Mouse (Mus musculus) hematopoietic stem cell, adult 5-6 weeks (primary cell): ENCODE results near the gene Pip5k1c. TPM values are rescaled to one million over a fixed set of nuclear protein-coding genes. Genes with fewer than 3 reads are reported as not detected.
A peak's percentile ranks its signal among the peaks of the same experiment; 100 is the strongest.

Source experiments
- ATAC-seq, 2 experiments: fragments of 125-278 bp in 1 of 2; replicated peaks in 1 of 2; 2 replicates each; pipeline ENCODE4 v1.8.0; 2016 to 2017; ENCODE audit warnings: inconsistent platforms in 2 of 2, mild to moderate bottlenecking in 2 of 2, moderate number of reproducible peaks in 2 of 2, low read depth in 1 of 2, moderate TSS enrichment in 1 of 2; ENCODE audit not compliant: low FRiP score in 2 of 2, poor library complexity in 2 of 2, severe bottlenecking in 2 of 2, insufficient read depth in 1 of 2, low TSS enrichment in 1 of 2
- total RNA-seq: library from RNA; stranded (forward); fragments of 172-1452, 232-1000 nt; gene quantifications from 2 replicates; pipeline ENCODE4 v1.2.3, GENCODE M21; 2017

The Pip5k1c gene
- total RNA-seq, 1 experiment from 2014 or later: 67.1 TPM

DNA sequence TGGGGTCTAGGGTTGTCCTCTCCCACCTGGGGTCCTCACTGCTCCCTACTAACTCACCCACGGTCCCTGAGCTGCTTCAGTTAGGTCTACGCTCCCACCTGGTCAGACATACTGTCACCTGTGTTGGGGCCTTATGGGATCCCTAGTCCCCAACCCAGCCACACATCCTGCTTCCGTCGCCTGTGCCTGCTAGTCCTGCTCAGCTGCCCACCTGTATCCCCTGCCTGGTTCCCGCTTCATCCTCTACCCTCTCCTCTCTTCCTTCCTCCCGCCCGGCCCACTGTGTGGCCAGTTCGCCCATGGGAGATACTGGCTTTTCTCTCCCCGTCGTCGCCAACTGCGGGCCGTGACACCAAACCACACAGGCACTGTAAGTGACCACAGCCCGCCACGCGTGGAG is 22.8 kb downstream of the Pip5k1c start:
- no peak for ATAC-seq

DNA sequence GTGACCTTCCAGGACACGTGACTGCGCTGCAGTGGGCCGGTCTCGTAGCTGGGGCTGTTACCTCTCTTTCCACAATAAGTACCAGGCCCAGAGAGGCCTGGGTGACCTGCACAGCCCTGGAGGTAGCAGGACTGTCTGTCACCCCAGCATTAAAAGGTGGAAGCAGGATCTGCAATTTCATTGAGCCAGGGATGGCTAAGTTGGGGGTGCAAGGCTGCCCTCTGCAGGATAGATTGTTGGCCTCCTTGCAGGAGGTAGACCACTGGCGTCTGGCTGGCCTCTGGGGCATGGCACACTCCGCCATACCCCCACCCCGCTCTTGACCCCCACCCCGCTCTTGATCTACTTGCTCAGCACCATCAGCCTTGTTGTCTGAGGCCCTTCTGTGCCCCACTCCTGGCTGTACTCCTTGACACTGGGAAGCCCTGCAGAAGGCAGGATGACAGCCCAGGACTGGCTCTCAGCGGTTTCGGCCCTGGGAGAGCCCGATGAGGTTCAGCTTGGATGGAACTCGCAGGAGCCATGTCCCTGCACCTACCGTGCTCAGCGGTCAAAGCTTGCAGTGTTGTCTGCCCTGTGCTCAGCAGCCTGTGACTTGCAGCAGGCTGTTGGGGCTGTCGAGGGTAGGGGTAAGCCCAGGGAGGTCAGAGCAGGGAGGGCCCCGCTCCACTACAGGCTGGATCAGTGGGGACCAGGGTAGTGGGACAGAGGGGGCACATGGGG is 23.7 kb downstream of the Pip5k1c start:
- ATAC-seq: no peak

DNA sequence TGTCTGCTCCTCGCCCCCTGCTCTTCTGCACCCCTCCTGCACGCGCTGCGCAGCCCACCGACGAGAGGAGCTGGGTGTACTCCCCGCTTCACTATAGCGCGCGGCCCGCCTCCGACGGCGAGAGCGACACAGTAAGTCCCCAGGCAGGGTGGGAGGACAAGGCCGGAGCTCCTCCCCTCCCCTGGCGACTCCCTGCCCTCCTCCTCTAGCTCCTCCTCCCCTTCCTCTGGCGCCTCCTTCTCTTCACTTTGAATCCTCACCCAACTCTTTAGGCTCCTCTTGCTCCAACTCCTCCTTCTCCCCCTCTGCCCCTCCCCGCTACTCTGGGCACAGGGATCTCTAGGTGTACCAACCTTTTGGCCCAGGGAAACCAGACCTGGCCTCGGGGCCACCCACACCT is 24.5 kb downstream of the Pip5k1c start:
- ATAC-seq: 0 out of 4 replicates have a peak, but pooled peaks of 1 of the 2 experiments have one; percentile 6

DNA sequence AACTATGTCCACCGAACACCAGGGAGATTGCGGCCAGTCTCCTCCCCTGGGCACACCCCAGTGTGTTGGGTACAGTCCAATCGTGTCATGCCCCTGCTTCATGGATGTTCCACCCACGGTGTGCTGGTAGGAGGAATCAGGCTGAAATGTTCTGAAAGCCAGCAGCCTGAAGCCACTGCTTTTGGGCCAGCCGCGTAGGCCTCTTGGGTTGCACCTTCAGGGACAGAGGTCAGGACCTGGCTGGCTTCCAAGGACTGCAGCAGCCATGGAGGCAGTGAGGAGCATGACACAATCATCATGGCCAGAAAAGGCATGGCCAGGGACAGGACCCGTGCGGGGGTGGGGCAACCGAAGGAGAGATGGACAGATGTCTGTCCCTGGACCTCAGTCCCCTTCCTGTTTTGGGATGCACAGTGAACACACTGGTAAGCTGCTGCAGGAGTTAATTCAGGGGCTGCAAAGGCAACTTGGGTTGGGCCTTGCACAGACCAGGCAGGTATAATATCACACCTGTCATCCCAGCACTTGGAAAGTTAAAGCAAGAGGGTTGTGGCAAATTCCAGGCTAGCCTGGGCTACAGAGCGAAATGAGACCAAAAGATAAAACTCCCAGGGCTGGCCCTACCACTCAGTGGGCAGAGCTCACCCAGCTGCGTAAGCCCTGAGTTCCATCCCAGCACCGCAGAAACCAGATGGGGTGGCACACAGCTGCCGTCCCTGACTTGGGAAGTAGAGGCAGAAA is 26.0 kb downstream of the Pip5k1c start:
- ATAC-seq: no peak

DNA sequence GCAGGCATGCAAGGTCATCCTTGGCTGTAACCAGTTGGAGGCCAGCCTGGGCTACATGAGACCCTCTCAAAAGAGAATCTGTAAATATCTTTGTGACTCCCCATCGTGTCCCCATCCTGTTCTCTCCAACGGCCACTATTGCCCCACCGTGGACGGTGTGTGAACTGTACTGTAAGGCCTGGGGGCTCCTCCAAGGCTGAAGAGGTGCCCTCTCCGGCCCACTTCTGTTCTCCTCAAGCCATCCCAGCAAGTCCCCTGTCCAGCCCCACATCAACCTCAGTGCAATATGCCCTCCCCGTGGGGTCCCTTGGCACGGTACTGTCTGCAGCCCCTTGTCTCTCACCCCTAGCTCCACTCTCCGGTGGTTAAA is 26.6 kb downstream of the Pip5k1c start:
- ATAC-seq: no peak

DNA sequence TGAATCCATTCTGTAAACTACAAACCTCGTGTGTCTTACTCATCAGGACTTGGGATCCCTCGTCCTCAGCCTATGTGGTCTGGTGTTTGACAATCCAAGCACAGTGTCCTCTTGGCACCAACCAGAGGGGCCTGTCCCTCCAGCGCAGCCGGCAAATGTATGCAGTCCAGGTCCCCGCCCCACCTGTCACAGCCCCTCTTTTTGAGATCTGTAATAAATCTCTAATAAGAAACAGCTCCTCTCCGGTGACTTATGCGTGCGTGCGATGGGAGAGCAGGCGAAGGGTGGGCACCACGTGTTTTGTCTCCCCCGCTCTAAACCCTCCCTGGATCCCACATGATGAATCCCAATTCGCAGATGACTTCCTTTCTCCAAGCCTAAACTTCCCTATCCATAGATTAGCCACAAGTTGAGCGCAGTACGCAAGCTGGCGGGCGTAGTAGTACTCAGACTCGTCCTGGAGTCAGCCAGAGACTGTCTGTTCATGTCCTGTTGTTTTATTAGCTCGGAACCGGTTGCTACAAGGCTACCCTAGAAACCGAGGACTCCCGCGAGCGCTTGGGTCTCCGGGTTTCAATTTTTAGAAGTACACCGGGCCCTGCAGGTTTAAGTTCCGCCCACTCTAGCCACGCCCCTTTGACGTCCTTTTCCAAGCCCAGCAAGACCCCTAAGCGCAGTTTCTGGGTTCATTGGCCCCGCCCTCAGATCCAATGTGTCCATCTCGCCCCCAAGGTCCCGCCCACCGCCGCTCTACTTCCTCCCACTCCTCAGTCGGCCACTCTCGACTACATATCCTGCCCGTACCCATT is 27.2 kb downstream of the Pip5k1c start:
- ATAC-seq: peak; percentile 67 to 75

DNA sequence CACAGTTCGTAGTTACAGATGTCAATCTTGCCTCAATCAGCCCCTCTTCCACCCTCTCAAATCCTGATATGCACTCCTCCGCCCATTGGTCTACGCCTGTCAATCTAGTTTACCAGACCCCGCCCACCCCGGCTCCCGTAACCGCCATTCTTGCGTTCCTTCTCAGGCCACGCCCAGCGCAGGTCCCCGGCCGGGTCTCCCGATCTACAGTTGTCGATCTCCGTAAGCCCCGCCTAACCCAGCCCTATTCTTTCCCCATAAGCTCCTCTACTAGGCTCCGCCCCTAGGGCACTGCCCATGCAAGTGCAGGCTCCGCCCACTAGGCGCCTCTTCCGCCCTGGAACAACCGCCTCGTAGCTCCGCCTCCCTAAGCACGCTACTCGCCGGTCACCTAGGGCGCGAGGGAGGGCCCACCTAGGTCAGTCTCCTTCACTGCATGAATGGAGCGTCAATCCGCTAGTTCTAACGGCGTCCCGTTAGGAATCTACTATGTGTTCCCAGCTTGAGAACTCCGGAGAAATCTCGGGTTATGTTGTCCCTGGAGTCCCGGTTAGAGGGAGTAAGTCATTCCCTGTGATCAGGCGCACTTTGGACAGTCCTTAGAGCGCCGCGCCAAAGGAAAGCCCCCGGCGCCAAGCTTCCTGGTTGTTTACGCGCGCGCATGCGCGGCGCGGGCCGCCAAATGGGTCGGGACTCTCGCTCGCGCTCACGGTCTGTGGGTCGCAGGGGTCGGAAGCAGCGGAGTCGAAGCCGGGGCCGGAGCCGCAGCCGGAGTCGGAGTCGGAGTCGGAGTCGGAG is 28.0 kb downstream of the Pip5k1c start, which contains the start of gene Cactin:
TSS of gene Cactin (plus strand) at position 554 of the 798 bp plus-strand sequence.
- peak; percentile 79 to 86 for ATAC-seq

DNA sequence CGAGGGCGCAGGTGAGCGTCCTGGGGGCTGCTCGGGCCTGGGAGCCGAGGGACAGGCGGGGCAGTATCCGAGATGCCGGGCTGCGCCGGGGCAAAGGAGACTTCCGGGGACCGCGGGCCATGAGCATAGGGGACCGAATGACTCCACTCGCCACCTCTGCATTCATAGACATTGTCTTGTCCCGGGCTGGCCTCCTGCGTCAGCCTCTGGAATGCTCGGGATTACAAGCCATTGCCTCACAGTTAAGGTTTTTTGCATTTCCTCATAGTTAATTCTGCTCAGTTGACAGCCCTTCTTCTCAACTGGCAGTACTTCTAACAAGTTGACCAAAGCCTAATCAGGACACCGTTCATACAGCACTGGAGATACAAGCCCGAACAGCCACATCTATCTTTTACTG is 28.7 kb downstream of the Pip5k1c start:
- no peak for ATAC-seq

DNA sequence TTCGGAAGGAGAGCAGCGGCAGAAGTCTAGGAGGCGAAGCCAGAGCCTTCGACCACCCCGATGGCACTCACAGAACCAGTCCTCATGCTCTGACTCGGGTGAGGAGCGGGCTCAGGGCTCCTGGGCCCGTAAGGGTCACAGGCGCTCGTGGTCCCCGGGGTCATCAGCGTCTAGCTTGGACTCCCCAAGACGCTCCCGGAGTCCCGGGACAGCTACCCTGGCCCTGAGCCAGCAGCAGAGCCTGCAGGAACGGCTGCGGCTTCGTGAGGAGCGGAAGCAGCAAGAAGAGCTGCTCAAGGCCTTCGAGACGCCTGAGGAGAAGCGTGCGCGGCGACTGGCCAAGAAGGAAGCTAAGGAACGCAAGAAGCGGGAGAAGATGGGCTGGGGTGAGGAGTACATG is 29.7 kb downstream of the Pip5k1c start:
- no peak for ATAC-seq

DNA sequence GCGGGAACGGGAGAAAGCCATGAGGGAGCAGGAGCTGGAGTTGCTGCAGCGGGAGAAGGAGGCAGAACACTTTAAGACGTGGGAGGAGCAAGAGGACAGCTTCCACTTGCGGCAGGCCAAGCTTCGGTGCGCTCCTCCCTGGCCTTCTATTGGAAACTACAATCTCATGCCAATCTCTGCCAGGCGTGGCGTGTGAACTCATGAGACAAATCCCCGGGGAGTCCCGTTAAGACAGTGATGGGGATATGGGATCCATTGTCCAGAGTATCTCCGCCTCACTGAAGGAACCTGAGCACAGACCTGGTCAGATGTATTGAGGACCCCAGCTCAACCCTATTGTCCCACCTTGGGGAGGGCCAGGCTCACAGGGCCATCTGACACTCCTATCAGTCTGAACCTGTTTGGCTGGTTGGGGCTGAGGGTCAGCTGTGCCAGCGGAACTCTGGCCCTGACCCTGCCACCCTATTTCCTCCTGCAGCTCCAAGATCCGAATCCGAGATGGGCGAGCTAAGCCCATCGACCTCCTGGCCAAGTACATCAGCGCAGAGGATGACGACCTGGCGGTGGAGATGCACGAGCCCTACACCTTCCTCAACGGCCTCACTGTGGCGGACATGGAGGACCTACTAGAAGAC is 30.5 kb downstream of the Pip5k1c start:
- ATAC-seq: no peak

DNA sequence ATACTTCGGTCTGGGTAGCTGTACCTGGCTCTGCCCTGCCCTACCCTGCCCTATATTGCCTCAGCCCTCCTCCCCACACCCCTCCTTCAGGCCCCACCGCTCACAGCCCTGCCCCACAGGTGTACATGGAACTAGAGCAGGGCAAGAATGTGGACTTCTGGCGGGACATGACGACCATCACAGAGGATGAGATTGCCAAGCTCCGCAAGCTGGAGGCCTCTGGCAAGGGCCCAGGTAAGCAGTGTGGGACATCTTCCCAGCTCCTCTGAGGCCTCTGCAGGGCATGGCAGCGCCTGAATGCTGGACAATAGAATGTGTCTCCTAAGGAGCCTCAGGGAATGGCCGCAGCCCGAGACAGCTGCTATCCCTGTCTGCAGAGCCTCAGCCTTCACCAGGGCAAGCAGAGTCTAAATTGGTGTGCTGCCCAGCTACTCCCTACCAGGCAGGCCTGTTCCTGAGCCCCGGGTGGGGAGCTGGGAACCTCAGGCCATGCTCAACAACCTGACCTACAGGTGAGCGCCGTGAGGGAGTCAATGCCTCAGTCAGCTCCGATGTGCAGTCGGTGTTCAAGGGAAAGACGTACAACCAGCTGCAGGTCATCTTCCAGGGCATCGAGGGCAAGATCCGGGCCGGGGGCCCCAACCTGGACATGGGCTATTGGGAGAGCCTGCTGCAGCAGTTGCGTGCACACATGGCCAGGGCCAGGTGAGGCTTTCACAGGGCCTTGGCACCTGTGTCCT is 31.2 kb downstream of the Pip5k1c start:
- ATAC-seq: no peak

DNA sequence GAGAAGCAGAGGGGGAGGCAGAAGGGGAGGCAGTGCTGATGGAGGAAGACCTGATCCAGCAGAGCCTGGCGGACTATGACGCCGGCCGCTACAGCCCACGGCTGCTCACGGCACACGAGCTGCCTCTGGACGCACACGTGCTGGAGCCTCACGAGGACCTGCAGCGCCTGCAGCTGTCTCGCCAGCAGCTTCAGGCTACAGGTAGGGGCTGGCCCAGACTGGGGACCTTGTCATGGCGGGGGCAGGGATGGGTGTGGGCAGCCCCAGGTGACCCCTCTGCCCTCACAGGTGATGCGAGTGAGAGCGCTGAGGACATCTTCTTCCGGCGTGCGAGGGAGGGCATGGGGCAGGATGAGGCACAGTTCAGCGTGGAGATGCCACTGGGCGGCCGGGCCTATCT is 32.4 kb downstream of the Pip5k1c start:
- no peak for ATAC-seq

DNA sequence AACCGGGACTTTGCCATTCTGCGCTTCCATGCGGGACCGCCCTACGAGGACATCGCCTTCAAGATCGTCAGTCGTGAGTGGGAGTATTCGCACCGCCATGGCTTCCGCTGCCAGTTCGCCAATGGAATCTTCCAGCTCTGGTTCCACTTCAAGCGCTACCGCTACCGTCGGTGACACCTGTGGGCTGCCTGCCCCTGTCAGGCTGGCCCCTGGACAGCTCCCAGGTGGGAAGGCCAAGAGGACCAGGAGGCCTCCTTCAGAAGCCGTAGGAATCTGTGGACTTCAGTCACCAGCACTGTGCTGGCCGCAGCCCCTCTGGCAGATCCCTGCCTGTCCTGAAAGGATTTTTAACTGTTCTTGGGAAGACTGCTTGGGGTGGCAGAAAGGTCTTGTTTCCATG is 33.0 kb downstream of the Pip5k1c start:
- no peak for ATAC-seq

DNA sequence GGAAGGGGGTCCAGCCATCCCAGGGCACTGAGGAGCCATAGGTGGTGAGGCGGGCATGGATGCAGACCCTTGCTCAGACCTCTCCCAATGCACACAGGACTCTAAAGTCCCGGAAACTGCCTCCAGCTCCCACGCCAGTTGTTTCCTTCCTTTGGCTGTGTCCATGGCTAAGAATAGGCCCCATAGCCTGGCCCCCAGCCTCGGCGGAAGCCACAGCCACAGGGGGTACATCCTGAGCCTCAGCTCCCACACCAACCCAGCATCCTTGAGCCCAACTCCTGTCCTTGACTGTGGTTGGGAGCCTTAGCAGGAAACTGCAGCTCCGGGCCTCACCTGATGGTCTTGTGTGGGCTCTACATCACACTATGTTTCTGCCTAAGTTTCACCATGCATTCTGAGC is 34.1 kb downstream of the Pip5k1c start:
- ATAC-seq: peak; percentile 50

DNA sequence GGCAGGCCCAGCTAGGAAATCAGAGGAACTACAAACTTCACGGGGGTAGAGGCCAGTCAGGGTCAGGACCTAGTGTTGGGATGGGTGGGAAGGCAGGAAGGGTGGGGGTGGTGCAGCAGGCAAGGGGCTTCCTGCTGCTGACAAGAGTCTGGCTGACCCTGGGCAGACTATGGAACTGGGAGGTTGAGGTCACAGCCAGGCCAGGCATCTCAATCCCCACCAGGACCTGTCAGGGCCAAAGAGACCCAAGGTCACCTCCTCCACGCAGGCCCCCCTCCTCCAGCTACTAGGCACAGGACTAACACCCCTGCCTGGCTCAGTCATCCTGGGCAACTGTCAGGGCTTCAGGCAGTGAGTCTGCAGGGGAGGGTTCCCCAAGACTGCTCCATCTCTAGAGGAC is 35.2 kb downstream of the Pip5k1c start:
- ATAC-seq: no peak

DNA sequence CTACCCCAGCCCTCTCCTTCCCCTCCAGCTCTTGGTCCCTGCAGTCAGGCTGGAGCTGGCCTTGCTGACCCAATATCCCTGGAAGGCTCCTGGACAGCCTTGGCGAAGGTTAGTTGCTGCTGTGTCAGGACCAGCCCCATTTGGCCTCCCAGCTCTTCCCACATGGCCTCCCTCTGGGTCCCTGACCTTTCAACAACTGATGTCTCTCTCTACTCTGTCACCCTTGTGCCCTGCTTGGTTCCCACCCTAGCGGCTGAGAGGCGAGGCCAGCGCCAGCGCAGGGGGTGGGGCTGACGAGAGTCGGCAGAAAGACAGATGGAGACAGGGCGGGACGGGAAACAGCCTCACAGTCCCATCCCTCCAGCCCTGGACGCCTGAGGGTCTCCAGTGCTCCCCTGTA is 35.6 kb downstream of the Pip5k1c start, which contains the start of gene Tbxa2r:
TSS of gene Tbxa2r (plus strand) at position 346 of the 400 bp plus-strand sequence.
- ATAC-seq: peak; percentile 22 to 47; a peak in 1 of 4 replicates
